Mouse (Mus musculus): ENCODE results near the gene Psma7.

Gene Psma7

DNA sequence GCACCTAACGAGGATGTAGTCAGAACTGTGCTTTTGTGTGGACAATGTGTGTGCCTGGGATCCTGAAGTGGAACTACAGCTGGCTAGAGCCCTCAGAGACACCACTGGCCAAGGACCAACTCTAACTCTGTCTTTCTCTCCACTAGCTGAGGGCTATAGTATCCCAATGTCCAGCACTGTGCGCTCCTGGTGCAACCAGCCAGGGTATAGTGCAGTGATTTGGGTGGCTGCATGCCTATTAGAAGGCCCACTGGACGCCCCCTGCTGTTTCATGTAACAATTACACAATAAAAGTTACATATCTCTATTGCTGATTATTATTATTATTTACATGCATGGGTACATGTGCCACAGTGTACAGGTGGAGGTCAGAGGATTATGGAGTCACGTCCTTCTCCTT is 3.0 kb upstream of the Psma7 start:
- no peak for DNase-seq (ENCODE audit: extremely low spot score, low spot score)

DNA sequence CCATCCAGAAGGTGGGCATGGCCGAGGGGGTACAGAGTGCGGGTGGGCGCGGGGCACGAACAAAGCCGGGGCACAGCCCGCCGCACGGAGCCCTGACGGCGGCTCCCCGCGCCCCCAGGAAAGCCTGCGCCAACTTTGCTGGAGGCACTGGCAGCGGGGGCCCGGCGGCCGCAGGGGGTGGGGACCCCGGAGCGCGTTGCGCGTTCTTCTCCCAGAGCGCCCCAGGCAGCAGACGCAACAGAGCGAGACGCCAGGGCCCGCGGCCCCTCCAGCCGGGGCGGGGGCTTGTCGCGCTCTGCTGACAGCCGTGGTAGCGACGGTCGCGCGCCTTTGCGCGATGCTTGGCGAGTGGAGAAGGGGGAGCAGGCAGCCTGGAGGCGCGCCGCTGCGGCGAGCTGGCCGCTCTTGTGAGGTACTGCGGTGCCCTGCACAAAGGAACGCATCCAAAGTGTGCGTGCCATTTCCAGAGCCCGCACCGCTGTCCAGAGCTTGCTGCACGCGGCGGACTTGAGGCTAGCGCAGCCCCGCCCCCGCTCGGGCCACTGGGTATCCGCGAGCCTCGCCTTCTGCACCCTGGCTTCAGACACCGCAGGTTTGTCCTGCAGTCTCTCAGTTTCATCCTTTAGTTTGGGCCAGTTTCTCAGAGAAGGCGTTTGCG is 754 bp upstream of the Psma7 start:
- peak; percentile 79 for DNase-seq (ENCODE audit: extremely low spot score, low spot score)

DNA sequence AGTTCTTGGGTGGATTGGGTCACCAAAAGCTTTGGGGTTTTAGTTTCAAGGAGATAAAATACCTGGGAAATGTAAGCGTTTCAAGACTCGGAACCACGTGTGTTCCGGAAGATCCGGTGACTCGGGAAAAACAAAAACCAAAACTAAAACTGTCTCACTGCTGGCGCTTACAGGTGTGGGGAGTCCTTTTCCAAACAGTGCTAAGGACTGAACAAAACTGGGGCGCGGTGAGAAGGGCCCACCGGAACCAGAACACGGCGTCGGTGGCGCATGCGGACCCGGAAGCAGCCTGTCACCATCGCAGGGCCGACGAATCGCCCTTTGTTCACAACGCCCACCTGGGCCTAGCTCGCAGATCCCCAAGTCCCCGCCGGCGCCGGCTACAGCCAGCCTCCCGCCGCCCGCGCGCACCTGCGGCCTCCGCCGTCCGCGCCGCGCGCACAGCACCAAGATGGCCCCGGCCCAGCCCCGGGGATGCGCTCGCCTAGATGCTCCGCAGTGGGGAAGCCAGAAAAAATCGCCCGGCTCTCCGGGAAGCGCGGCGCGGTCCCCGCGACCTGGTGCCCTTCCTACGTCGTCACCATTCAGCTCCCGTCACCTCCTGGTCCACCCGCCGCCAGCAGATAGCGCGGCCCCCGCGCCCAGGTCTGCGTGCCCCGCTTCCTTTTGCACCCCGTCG is 517 bp downstream of the Psma7 start:
- DNase-seq (ENCODE audit: extremely low spot score, low spot score), result peak; percentile 30

DNA sequence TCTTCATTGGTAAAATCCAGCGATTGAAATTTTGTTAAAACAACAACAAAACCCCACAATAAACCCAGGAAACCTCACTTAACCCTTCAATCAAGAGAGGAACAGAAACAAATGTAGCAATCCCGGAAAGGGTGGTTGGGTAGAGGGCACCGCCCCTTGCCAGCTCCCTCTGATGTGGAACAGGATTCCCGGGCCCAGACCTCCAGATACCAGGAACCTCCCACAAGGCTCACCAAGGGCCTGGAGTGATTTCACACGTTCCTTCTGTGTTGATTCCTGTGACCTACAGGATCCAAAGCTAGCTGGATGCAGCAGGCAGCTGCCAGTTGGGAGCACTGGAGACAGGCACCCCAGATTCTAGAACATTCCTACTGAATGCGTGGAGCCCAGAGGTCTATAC is 1.8 kb downstream of the Psma7 start:
- no peak for DNase-seq (ENCODE audit: extremely low spot score, low spot score)

DNA sequence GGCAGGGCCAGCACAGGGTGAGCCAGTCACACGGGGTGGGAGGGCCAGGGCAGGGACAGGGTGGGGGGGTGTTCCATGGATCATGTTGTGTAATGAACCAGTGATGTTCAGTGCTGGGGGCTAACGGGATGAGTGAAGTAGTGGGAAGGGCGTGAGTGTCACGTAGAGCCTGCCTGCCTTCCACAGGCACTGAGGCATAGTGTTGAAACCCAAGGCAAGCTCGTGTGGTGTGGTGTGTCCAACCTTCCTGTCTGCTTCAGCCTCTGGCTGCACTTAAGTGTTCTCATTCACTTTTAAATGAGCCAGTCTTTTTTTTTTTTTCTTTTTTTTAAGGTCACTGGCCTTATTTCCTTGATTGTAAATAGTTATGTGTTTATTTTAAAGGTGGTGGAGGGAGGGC is 7.5 kb downstream of the Psma7 start:
- no peak for DNase-seq (ENCODE audit: extremely low spot score, low spot score)

DNA sequence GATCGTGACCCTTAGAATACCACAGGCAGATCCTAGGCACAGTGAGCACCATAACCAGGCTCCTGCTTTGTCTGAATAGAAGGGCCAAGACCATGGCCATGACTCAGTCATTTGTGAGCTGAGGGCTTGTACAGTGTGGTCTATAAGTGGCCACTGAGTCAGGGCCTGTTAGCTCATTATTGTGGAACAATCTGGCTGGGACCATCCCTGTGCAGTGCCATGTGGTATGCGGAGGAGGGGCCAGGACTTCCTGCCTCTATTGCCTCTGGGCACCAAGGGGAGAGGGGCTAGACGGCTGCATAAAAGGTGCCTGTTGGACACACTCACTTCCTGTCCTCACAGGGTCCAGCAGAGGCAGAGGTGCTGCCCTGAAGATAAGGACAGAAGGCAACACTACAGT is 8.3 kb downstream of the Psma7 start:
- no peak for DNase-seq (ENCODE audit: extremely low spot score, low spot score)

DNA sequence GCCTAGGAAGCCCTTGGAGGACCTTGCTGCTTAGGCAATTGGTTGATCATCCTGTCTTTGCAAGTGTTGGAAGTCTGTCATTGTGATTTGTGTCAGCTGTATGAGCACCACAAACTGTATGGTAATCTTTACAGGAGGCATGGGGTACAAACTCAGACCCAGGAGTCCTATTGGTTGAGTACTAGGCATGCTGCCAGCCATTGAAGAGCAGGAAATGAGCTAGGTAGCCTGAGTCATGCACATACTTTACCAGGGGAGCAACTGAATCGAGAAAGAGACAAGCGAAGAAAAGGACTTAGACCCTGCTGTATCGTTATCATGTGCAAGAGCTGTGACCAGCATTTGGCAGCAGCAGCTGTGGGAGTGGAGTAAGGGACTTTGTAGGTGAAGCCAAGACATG is 9.3 kb downstream of the Psma7 start:
- DNase-seq (ENCODE audit: extremely low spot score, low spot score), result no peak

DNA sequence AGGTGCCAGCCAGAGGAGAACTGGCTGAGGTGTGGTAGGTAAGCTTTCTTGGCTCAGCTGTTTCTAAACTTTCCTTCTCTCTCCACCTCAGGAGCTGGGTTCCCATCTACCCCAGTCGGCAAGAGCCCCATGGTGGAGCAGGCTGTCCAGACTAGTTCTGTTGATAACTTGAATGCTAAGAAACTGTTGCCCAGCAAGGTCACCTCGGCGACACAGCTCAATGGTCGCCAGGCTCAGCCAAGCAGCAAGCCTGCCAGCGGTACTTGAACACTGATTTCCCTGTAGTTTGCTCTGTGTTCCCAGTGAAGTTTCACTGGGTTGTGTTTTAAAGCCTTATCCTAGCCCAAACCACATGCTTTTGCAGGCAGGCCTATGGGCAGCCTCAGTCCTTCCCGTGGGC is 11.0 kb downstream of the Psma7 start:
- DNase-seq (ENCODE audit: extremely low spot score, low spot score), result no peak

DNA sequence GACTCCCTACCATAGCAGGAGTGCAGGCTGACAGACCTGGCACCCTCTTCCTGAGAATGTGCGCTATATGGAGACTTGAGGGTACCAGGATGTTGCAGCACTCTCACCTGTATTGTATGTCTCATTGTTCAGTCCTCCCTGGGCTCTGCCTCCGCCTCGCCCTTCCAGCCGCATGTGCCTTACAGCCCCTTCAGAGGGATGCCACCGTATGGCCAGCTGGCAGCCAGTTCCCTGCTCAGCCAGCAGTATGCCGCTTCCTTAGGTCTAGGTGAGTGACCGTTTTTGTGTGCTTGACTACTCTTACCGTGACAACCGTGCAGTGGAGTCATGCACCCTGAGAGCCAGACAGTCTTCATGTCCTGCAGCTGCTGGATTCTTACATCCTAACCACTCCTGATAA is 14.5 kb downstream of the Psma7 start:
- DNase-seq (ENCODE audit: extremely low spot score, low spot score), result no peak

DNA sequence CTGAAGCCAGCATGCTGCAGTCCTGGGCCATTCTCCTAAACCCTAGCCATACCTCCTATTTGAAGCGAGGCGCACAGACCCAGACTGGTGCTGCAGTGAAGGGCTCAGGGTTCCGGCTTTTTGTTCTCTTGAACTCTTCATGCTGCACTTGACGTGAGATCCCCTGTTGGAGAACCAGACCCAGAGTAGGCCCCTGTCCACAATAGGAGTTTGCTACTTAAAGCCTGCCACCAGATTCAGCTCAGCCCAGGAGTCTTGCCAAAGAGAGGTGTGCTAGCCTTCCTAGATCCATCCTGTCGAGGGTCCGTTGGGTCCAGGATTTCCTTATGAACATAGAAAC is 16.4 kb downstream of the Psma7 start:
- peak; percentile 67 for DNase-seq (ENCODE audit: extremely low spot score, low spot score)

DNA sequence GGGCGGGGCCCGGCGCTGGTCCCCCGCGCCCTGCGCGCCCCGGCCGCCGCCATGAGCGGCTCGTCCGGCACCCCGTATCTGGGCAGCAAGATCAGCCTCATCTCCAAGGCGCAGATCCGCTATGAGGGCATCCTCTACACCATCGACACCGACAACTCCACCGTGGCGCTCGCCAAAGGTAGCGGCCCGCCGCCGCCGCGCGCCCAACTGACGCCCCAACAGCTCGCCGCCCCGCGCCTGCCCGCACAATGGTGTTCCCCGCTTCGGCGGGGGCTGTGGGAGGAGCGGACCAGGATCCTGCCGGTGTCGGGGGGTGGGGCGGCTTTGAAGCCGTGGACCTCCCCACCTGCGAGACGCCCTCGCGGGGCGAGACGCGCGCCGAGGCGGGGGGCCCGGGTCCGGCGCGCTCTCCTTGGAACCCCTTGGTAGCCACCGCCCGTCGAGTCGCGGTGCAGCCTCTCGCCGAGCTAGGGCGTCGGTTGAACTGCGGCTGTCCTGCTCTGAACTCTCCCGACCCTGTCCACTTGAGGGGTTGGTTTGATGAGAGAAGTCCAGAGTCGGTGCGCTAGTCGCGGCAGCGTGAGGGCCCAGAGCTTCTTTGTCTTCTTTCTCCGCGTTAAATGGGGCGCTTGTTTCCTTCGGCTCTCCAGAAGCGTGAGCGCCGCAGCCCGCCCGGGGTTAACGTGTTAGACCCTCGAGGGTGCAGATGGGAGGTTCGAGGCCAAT is 16.9 kb downstream of the Psma7 start:
- DNase-seq (ENCODE audit: extremely low spot score, low spot score), result no peak

DNA sequence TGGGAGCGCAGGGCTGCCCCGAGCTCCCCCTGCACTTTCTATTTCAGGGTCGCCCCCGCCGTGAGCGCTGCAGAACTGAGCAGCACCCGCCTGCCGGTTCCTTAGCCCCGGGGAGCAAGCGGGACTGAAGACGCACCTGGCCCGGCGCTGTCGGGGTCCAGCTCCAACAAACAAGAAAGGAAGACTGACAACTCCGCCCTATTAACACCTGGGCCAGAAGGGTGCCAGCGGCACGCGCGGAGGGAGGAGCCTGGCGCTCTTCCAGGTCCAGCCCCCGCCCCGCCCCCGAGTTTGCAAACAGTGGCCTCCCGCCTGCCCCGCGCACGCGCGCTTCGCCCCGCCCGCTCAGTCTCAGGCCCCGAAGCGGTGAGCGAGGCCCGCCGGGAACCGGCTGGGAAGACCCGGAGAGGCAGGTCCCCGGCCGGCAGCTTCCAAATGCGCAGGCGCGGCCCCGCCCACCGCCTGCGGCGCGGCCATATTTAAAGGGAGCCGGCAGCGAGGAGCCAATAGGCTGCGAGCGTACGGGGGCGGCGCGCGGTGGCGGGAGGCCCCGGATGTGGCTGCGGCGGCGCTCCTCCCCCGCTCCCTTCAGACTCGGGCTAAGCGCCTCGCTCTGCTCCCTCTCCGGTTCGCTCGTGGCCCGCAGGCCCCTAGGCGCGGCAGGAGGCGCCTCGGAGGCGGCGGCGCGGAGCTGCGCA is 17.7 kb downstream of the Psma7 start, which contains the start of gene Lsm14b:
Gene Lsm14b (plus strand): TSS at position 587 of the 698 bp plus-strand sequence.
- peak; percentile 99 for DNase-seq (ENCODE audit: extremely low spot score, low spot score)

DNA sequence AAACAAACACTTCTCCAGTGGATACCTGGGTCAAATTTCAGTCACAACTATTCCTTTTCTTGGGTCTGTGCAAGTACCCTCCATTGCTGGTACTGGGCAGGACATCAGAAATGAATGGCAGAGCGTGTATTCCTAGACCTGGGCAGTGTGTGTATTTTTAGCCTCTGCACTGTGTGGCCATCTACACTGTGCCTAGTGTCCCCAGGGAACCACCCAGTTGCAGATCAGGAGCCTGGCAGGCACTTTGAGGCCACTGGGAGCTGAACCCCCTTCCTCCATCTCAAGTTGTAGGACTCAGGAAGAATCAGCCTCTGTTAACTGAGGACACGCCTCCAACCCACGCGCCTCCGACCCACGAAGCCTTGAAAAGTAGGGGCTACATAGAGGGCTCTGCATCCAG is 19.5 kb downstream of the Psma7 start:
- DNase-seq (ENCODE audit: extremely low spot score, low spot score), result no peak

DNA sequence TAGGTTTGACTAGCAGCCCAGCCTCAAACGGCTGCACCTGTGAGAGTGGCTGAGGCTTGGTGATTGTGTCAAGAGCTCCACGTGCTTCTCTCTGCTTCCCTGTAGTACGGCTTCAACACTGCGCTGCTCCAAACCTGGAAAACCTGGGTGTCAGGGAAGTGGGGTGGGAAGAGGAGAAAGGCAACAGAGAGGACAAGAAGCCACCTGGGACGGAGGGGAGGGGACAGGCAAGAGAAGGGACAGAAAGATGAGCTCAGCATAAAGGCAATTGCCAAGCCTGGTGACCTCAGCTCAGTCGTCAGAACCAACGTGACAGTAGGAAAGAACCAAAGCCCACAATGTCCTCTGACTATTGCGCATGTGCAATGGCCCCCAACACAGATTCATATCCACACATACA is 21.3 kb downstream of the Psma7 start:
- DNase-seq (ENCODE audit: extremely low spot score, low spot score), result no peak

DNA sequence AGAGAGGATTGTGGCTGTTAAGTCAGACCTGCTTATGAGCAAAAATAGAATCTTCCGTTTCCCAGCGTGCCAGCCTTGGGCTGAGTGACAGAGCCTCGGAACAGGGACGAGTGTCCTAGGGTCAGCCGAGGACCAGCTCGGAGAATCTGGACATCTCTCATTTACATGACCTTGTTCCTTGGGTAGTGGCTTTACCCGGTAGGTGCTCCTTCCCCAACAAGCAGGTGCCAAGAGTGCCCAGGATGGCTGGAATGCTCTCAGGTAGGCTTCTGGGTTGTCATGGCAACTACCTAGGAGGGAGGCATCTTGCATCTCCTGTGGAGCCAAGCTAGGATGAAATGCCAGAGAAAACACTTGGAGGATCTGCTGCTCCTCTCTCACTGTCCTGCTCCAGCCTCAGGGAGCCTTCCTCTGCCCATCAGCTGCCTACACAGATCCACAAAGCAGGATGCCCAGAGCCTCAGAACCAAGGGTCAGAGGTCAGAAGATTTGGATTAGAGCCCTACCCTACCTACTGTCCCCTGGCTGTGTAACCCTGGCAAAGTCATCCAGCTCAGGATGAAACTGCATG is 22.1 kb downstream of the Psma7 start:
- no peak for DNase-seq (ENCODE audit: extremely low spot score, low spot score)

DNA sequence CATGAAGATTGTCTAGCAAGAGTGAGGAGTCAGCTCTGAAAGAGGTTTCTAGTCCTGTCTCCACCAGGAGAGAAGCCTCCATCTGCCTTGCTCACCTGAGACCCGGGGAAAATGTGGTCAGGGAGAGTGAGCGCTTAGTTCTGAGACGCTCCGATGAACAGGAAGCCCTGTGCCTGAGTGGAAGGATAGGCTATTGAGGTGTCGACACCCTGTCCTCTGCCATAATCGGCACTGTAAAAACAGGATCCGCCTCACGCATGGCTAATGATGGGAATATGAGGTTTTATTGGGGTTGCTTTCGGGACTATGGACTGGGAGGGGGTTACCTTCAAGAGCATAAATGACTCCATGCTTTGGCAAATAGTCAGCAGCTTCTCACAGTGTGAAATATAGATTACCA is 23.7 kb downstream of the Psma7 start:
- no peak for DNase-seq (ENCODE audit: extremely low spot score, low spot score)

DNA sequence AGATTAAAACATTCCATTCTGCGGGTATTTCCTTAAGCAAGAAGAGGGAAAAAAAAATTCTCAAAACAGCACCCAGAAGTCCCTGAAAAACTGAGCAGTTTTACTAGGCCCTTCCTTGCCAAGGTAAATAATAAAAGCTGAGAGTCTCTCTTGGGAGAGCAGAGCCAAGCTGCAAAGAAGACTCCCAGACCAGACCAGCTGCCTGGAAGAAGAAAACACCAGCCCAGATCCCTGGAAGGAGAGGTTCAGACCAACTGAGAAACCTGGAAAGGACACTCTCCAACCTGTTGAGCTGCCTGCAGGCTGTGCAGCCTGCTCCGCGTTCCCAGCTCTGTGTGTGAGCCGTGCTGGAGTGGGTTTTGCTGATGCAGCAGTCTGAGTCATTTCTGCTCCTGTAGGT is 24.6 kb downstream of the Psma7 start:
- DNase-seq (ENCODE audit: extremely low spot score, low spot score), result no peak

DNA sequence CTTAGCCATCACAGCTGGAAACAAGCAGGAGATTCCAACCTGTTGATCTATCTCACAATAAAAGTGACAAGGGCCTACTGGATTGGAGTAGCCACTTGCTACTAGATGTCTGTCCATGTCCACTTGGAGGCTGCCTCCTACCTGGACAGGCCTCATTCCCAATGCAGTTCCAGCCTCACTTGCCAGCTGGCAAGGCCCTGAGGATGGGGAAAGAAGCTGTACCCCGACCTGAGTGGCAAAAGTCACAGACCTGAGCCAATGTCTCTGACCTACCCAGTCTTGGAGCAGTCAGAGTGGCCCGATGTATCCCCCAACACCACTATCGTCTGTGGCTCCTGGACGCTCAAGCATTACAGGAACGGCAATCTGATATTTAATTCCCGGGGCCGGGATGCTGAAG is 28.5 kb downstream of the Psma7 start:
- DNase-seq (ENCODE audit: extremely low spot score, low spot score), result no peak

DNA sequence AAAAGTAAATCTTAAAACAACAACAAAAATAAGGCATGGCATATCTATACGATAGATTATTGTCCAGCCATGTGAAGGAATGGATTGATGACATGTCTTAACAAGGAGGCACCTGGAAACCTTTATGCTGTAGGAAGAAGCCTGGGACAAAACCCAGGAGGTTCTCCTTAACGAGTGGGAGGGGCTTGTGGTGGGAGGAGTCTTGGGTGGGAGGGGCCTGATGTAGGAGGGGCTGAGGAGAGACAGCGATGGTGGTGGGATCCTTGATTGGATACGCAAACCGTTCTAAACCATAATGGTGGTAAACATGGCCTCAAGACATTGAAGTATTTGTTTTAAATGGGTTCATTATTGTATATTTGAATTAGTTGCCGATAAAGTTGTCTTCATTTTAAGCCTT is 30.9 kb downstream of the Psma7 start:
- DNase-seq (ENCODE audit: extremely low spot score, low spot score), result no peak

DNA sequence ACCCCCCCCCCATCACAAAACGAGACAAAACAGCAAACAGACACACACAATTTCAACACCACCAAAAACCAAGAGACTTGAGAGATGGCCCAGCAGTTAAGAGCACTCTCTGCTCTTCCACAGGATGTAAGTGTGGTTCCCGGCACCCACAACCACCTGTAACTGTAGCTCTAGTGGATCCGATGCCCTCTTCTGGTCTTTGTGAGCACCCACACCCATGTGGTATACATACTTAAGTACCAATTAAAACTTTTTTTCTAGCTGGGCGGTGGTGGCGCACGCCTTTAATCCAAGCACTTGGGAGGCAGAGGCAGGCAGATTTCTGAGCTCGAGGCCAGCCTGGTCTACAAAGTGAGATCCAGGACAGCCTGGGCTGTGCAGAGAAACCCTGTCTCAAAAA is 31.5 kb downstream of the Psma7 start:
- DNase-seq (ENCODE audit: extremely low spot score, low spot score), result no peak

DNA sequence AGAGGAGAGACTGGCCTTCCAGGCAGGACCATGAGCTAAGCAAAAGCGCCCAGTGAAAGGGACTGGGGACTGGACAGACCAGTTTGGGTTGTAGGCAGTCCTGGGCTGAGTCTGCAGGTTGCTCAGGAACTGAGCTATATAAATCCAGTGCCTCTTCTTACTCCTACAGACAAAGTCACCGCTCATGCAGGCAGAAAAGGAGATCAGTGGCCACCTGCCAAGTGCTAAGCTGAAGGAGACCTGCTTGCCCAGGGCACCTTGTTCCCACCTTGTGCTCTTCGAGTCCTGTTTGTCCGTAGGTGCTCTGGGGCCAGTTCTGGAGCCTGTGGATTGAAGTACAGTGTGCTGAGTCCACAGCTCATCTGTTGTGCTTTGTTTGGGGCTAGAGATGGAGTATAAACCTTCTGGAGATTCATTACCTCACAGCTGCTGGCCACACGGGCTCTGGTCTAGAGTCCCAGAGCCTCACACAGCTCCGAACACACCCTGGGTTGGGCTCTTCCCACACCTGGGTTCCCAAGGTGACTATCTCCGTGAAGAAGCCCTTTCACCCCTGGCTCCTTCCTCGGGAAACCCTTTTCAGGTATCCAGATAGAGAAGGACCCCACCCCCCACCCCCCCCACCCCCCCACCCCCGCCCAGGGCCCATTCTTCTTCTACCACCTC is 35.7 kb downstream of the Psma7 start:
- DNase-seq (ENCODE audit: extremely low spot score, low spot score), result no peak

Data from neural tube, embryonic 10.5 days (tissue).